Comparison of ENCODE assay signal across 8 mouse cellular contexts in genomic region chr2:120403653-120403985, GRCm38 (mm10). TPM values are rescaled to one million over a fixed set of nuclear protein-coding genes. Genes with fewer than 3 reads are reported as not detected.
DNase-seq lines count a peak whose midpoint lies in the region; ATAC-seq lines count a peak whose summit lies in the region.

Ganc (plus strand) TSS chr2:120403896.

- H3K27ac ChIP-seq in hindbrain, embryonic 16.5 days (ENCODE audit: low read depth, low read length): peak within 1 kb of the TSS; percentile 82

- no peaks in the 10 kb centered on the region for H3K36me3 ChIP-seq in hindbrain, embryonic 16.5 days (ENCODE audit: control insufficient read depth, insufficient read depth, low read length)

- no peak for DNase-seq in layer of hippocampus, postnatal 14 days (ENCODE audit: low spot score in 2 of 2)
- DNase-seq in layer of hippocampus, adult 9-10 months (ENCODE audit: low spot score): no peak
- no peak for DNase-seq in adrenal gland, adult 8-10 months
- no peak for DNase-seq in gastrocnemius, adult 18-20 months (ENCODE audit: low spot score)
- no peak for DNase-seq in spleen, adult 18-20 months
- DNase-seq in lung, postnatal 4 days: no peak

- H3K4me2 ChIP-seq in hindbrain, embryonic 16.5 days (ENCODE audit: low read length): peak within 1 kb of the TSS; percentile 66

- under 1% methylated on average over 17 of the region's 17 CpGs for WGBS in hindbrain, embryonic 16.5 days

- peak within 1 kb of the TSS; percentile 79 for H3K9ac ChIP-seq in hindbrain, embryonic 16.5 days (ENCODE audit: low read depth, low read length)

- H3K27me3 ChIP-seq in hindbrain, embryonic 16.5 days (replicated peaks; ENCODE audit: control insufficient read depth, insufficient read depth, low read length): no peaks in the 10 kb centered on the region

- H3K4me1 ChIP-seq in hindbrain, embryonic 16.5 days (ENCODE audit: control insufficient read depth, insufficient read depth, low read depth, low read length): peaks cover 16% of the 10 kb centered on the region

- H3K9me3 ChIP-seq in hindbrain, embryonic 16.5 days (ENCODE audit: control insufficient read depth, low read length): no peaks in the 10 kb centered on the region

- peak; percentile 92 for ATAC-seq in hindbrain, embryonic 16.5 days
- ATAC-seq in megakaryocyte progenitor cell, adult 5-6 weeks (replicated peaks; ENCODE audit: poor library complexity): peak; percentile 38

- peak within 1 kb of the TSS; percentile 85 for H3K4me3 ChIP-seq in hindbrain, embryonic 16.5 days (ENCODE audit: low read length)

RNA-seq across cellular contexts. Expression of gene Ganc, which starts in this region (rescaled TPM):
- 10 to 100 TPM; 11.4 to 12.1 TPM for total RNA-seq in layer of hippocampus, postnatal 14 days (2021)
- total RNA-seq in adrenal gland, adult 8-10 months (2022): 10 to 100 TPM; 41.0 to 49.5 (median 44.7) TPM
- total RNA-seq in gastrocnemius, adult 18-20 months (2021): 10 to 100 TPM; 30.2 to 36.5 TPM
- polyA plus RNA-seq in hindbrain, embryonic 16.5 days (2015; fragmentation: Nextera tagmentation; extraction: Ambion mirVana): 10.2 and 11.4 TPM in 2 replicates
- total RNA-seq in megakaryocyte progenitor cell, adult 5-6 weeks (2015): 17.4 and 21.8 TPM in 2 replicates
- total RNA-seq in megakaryocyte progenitor cell, adult 5-6 weeks (2017): 18.8 and 25.2 TPM in 2 replicates
